Mouse (Mus musculus): ENCODE measurements around the gene Mab21l2. TPM values are rescaled to one million over a fixed set of nuclear protein-coding genes. Genes with fewer than 3 reads are reported as not detected.

Gene Mab21l2
- under 1 TPM in 1 of 2 experiments, not detected in 1; 0.13 TPM for total RNA-seq (2021)
- long read RNA-seq, experiment 1, result 0 reads
- long read RNA-seq, experiment 2, result 0 reads

DNA sequence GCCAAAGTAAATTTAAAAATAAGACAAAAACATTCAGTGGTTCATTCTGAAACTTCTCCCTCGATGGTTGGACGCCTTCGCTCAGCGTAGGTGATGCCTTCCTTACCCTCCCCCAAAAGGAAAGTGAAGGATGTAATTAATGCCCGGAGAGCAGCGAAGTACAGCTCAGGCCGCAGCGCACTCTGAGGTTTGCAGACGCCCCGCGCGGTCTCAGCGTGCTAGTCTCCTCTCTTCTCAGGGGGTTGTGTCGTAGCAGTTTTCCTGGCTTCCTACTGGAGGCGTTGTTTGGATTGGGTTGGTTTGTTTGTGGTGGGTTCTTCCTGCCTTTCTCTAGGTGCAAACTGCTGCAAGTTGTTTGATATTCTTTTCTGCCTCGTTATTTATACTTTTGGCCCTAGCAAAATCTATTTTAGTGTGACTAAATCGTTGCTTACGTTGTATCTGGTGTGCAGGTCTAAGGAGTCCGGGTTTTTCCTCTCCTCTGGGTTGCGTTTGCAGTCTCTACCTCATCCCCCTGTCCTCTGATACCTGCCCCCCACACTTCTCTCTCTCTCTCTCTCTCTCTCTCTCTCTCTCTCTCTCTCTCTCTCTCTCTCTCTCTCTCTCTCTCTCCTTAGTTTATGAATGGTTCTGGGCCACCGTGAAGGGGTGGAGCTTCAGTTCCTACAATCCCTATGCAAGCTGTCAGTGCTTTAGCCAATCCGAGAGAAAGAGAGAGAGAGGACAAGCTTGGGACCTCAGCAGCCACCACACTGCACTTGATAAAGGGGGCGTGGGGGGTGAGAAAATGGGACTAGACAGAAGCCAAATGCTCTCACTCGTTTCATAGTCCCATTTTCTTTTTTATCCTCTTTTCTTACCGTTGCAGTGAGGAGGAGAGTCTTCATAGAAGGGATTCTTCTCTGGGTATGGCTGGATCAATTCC is at the start of gene Mab21l2:
Mab21l2 (minus strand) TSS at position 539 of the 925 bp plus-strand sequence.
- intact Hi-C loops (cut with DNase I), result no loop called here
- DNase-seq (ENCODE audit: low spot score in 2 of 2), result no peak

DNA sequence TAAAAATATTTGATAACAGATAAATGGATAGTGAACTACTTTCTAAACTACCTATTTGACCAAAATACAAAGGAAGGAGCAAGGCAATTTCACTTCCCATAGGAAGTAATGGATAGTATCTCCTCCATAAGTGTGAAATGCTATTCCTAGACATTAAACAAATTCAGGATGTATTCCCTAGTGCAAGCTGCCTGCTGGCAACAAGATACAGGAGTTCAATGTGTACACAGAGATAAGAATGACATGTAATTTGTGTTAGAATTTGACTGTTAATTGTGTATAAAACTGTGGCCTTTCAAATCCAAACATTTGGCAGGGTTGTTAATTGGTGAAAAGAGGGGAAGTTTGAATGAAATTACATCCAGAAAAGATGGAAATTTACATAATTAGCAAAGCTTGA is 26.9 kb upstream of the Mab21l2 start:
- intact Hi-C loops (cut with DNase I), result no loop called here

DNA sequence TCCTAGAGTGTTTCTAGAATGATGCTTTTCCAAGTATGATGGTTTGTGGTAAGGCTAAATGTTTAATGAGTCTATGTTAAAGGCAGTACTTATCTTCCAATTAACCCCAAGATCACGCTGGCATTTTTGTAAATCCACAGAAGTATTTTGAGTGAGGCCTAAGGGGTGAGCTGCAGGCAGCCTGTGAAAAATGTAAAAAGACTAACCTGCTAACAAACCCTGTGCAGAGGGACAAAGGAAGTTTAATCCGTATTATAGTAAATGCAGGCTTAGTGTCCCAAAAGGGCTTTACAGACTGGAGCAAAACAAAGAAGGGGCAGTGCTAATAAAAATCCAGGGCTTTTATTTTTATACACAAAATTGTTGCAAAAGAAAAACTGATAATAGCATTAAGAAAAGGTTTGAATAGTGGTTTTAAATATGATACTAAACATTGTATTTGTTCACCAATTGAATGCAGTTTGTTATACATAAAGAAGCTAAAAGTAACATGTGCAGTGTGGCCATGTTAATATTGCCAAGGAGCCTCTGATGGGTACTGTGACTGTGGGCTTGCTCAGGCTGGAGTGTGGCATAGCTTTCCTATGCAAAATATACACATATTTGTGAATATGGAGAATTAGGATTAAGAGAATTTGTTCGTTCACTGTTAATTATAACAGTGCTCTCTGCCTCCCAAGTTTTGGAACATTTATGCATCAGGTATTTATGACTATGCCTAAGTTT is 24.3 kb upstream of the Mab21l2 start:
- intact Hi-C loops (cut with DNase I), result no loop called here
- no peak for DNase-seq (ENCODE audit: low spot score in 2 of 2)

More for the DNA sequence above, 26.9 kb upstream of the Mab21l2 start:
- DNase-seq (ENCODE audit: low spot score in 2 of 2), result no peak

DNA sequence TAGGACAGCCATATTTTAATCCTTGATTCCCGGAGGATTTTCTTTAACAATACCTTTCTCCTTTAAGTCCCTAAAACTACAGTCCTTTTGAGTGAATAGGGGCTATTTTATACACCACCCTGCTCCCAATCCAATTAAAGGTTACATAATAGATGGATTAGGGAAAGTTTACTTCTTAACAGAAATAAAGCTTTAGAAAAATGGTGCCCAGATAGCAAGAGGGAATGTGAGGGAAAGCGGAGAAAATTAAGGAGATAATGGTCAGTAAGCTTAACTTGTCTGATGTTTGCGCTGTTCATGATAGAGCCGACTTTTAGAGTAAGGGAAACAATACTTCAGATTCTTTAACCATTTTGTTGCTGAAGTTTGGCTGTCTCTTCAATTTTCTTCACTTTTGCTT is 23.1 kb upstream of the Mab21l2 start:
- intact Hi-C loops (cut with DNase I), result no loop called here
- DNase-seq (ENCODE audit: low spot score in 2 of 2), result no peak

DNA sequence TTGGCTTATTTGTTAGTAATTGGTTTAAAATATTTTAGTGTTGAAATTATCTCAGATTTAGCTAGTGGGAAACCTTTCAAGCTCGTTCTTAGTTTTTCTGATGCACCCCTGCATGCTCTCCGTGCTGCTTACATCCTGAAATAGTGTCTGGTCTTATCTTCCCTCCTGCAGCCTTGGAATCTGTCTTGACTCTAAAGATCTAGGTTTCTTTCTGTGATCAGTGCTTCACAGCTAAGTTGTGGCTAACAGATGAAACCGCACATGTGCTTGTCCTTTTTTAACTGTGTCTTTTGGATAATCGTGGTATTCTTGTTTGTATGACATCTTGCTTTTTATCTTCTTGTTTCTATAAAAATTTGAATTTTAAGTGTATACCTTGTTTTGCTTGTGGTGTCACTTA is 18.9 kb upstream of the Mab21l2 start:
- no peak for DNase-seq (ENCODE audit: low spot score in 2 of 2)
- intact Hi-C loops (cut with DNase I), result no loop called here

DNA sequence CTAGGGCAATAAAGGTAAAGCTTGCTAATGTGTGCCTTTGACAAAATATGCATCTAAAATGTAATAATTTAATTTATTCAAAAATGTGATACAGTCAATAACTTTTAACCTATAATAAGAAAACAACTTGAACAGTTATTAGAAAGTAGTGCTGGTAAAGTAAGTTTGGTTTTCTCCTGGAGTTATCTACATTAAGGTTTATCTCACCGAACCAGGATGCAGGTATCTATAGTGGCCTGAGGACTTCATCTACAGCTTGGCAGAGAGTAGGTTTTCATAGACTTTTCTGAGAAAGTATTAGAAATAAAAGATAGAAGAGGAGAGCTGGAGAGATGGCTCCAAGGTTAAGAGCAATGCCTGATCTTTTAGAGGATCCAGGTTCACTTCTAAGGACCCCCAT is 13.0 kb upstream of the Mab21l2 start:
- intact Hi-C loops (cut with DNase I), result no loop called here
- no peak for DNase-seq (ENCODE audit: low spot score in 2 of 2)

DNA sequence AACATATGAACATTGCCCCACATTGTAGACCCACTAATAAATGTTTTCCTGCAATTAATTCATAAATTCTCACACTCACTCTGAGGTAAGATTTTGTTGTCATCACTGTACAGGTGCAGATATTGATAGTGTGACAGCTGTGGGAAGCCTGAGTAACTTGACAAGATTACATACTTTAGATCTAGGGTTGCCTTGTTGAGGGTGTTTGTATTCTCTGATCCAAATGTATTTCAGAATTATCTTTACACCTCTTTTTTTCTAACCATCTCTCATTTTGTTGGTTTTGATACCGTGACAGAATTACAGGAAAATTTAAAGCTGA is 12.6 kb upstream of the Mab21l2 start:
- no peak for DNase-seq (ENCODE audit: low spot score in 2 of 2)
- intact Hi-C loops (cut with DNase I), result no loop called here

DNA sequence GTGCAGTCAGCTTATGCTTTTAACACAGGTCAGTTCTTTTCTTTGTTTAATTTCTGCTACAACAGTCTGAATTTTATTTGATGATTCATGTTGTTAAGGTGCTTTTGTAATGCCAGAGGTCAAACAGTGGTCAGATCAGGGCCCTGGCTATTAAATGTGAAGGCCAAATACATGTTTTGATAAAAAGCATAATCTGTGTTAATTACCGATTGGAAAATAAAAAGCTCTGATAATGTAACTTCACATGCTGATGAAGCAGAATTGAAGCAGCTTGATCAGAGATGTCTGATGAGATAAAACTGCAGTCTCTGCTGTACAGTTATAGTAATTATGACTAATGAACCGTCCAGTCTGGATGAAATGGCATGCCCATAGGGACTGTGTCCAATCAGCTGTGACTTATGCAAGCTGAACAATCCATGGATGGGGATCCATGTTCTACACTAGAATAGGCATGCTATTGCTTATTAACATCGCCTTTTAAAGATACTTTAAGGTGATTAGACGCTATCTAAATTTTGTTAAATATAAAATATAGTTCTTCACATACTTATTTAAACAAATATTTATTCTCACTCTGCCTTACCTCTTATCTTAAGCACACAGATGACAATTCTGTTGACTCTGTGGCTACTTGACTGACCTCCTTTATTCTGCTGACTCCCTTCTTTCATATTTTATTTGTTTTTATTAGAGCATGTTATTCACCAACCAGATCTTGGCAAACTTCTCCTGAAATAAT is 12.0 kb upstream of the Mab21l2 start:
- intact Hi-C loops (cut with DNase I), result no loop called here
- DNase-seq (ENCODE audit: low spot score in 2 of 2), result no peak

DNA sequence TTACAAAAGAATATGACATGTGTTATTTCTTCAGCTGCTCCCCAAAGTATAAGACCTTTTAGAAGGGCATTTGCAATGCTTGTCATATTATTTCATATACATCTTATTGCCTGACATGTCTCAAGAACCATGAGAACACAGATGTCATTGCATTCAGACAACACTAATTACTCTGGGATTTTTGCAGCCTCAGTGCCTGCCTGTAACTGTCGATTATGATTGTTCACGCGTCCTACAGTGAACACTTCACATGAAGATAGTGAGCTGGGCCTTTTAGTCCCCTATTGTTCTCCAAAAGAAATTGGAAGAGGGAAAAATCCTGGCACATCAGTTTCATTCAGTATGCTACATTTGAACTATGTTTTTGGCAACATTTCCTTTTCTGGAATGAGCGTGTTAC is 11.2 kb upstream of the Mab21l2 start:
- intact Hi-C loops (cut with DNase I), result no loop called here
- DNase-seq (ENCODE audit: low spot score in 2 of 2), result no peak

DNA sequence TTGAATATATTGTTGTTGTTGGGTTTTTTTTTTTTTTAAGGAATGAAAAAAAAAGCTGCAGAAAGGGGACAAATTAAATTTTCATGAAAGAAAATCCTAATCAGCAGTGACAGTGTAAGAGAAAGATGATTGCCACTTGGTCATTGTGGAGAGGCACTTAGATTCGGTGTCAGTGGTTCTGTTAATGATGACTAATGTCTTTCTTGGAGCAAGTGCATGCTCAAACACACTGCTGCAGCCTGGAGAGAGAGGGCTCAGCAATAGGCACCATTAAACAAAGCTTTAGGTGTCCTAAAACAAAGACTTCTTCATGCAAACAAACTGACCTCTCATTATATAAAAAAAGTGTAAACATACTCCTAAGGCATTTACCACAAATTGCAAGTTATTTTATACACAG is 10.5 kb upstream of the Mab21l2 start:
- DNase-seq (ENCODE audit: low spot score in 2 of 2), result no peak
- intact Hi-C loops (cut with DNase I), result no loop called here

DNA sequence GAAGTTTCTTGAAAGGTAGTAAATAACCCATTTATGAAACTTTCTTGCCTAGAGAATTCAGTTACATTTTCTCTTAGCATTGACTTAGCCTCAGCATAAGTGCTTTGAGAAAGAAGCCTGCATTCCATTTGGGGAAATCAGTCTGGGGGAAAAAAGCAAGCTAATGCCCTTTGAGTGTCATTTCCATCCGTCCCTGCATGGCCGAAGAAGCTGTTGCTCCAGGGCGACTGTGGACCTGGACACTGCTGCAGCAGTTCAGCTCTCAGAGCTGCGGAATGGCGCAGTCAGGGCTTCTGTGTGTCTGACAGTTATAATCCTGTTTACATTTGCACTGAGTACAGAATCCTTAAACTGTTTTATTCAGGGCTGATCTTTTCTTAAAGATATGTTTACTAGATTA is 3.7 kb upstream of the Mab21l2 start:
- no peak for DNase-seq (ENCODE audit: low spot score in 2 of 2)
- intact Hi-C loops (cut with DNase I), result no loop called here

DNA sequence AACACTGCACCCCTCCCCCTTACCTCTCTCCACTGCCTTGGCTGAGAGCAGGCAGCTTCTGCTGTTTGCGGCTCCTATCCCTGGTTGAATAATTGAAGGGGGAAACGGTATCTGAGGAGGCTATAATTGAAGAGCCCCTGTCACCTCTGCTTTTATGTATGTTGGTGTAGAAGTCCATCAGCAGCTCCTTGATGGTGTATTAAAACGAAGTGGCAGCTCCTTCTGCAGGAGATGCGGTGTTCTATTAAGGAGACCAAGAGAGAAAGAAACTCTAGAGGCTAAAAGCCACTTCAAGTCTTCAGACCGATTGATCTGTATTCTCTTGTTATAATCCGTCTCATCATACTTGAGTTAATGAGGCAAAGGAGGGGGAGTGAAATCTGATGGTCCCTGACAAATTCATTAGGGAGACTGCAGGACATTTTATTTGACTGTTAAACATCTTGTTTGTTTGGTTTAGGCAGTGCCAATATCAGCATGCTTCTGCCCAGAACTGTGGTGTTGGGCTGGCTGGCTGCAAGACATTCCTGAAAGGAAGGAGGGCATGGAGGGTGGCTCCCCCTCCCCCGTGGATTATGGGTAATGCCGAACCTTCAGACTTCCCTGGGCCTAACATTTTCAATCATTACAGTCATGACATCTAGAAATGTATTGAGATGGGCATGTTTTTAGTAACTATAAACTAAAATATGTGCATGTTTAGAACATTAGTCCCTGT is 2.7 kb upstream of the Mab21l2 start:
- intact Hi-C loops (cut with DNase I), result no loop called here
- DNase-seq (ENCODE audit: low spot score in 2 of 2), result no peak

DNA sequence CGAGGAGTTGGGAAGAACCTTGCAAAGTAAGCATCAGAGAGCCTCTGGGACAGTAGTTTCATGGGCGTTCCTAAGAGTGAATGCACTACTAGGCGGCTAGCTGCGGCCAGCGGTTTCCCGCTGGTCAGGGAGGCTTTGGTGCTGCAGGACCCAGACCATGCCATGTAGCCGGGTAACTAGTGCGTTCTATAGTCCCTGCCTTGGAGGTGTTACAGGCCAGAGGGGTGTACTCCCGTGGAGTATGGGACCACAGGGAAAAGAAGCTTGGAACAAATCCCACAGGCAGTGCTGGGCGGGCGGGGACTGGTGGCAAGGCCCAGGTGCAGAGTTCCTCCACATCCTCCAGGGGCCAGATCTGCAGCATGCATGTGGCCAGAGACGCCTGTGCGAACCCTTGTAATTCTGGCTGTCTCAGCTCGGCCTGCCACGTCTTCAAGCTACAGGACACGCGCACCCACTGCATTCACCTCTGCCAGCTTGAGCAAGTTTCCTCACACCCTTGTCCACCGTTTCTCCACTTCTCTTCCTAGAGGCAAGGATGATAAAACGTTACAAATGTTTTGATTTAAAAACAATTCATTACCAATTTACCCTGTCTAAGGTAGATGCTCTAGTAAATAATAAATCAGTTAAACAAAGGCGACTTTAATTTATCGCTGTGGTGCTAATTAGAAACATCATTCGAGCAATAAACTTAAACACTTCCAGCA is 2.0 kb upstream of the Mab21l2 start:
- intact Hi-C loops (cut with DNase I), result no loop called here

DNA sequence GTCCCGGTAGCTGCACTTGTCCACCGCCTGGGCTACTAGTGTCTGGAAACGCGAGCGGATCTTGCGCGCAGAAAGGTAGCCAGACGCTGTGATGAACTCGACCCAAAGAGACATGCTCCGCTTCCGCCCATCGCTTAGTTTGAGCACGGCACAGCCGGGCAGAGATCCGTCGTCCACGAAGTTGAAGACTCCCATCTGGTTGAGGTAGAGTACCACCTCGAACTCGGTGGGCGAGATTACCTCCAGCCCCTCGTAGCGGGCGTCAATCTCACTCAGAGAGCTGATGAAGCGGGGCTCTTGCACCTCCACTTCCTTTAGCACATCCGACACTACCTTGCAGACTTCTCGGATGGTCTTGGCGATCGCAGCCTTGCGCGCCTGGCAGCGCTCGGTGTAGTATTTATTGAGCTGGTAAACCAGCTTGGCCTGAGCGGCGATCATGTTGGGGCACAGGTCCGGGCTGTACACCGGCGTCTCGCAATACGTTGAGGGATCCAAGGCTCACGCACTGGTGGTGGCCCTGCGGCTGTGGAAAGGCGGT is 1.1 kb downstream of the Mab21l2 start:
- intact Hi-C loops (cut with DNase I), result no loop called here
- no peak for DNase-seq (ENCODE audit: low spot score in 2 of 2)

More for the DNA sequence above, 2.0 kb upstream of the Mab21l2 start:
- DNase-seq (ENCODE audit: low spot score in 2 of 2), result no peak

DNA sequence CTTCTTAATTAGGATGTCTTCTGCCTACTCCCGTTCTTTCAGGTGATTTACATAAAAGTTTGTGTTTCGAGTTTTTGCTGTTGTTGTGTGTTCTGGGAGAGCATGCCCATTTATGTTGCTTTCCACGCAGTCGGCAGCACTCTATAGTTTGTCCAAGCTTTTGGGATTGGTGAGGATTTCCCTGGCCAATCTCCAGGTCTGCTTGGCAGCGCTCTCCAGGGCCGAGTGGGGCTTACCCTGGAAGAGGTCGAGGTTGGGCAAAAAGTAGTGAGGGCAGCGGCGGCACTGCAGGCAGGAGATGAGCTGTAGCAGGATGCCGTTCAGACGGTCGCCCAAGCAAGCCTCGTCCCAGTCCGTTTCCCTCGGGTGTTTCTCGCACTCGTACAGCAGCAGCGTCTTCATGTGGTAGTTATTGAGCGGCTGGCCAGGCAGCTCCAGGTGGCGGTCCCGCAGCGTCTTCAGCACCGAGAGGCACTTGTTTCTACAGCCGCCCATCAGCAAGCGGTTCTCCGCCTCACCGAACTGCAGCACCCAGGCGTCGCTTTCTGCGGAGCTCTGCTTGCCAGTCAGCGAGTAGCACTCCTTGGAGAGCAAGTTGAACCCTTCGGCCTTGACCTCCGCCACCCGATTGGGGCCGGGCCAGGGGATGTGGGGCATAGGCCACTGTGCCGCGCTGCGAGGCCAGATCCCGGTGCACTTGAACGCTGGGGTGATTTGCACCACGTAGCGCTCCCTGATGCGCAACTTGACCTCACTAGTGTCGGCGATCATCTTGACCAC is 1.8 kb downstream of the Mab21l2 start:
- intact Hi-C loops (cut with DNase I), result no loop called here
- DNase-seq (ENCODE audit: low spot score in 2 of 2), result peak; percentile 5 to 43

DNA sequence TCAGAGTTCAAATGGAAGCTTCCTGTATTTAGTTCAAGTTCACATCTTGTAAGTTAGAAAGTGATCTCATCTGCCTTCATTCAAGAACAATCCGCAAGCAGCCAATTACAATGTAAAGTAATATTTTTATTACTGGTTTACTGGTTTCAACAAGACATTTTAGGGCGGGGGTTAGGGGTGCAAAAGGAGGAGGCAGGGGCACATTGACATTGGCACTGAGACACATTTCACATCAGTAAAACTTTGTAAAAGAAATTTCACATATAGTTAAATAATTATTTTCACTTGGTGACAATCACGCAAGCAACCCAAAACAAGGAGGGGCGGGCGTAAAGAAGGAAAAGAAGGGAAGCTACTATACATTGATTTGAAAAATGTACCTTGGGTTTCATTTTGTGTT is 2.5 kb downstream of the Mab21l2 start:
- DNase-seq (ENCODE audit: low spot score in 2 of 2), result no peak
- intact Hi-C loops (cut with DNase I), result no loop called here

DNA sequence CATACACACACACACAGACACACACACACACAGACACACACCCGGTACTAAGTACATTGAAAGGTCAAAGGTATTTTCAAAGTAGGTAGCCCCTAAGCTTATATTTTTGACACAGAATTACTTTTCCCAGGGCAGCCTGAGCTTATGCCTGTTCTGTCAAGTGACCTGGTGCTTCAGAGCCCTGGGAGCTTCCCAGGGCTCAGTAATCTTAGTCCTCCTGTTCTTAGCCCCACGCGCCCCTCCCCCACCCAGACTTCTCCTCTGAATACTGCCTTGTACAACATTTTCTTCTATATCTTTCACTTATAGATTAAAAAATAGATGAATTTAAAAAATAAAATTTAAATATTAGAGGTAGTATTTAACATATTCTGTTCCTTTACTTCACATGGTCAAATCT is 3.6 kb downstream of the Mab21l2 start:
- DNase-seq (ENCODE audit: low spot score in 2 of 2), result no peak
- intact Hi-C loops (cut with DNase I), result no loop called here

DNA sequence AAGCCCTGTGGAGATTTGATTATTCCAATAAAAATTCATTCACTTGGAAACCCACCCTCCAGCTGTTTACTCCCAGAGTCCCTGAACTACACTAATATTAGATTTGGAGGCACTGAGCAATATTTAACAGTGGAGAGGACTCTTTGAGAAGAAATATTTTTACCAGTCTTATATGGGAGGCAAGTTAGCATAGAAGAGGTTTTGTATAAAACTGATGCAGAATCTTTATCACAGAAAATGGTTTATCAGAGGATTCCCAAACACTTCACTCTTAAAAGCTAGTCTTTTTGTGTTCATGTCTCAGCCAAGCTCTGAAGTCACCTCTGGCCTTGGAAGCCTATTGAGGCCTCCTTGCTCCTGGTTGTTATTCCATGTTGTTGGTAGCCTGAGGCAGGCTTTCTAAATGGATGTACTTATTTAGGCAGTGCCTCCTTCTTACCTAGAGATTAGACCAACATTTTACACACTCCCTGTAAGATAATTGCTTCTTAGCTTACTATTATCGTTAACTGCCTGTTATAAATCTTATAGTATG is 6.5 kb downstream of the Mab21l2 start:
- no peak for DNase-seq (ENCODE audit: low spot score in 2 of 2)
- intact Hi-C loops (cut with DNase I), result no loop called here
